Mouse (Mus musculus) splenic B cell, adult 2 months (primary cell): Measurements from ENCODE around the gene Ttc19.
"Not testable (repeated sequence)": the region's sequence is repeated elsewhere in the genome, so short reads cannot be mapped to it uniquely, and the experiment has no call there.

Source experiments
- DNase-seq: peaks from one replicate; pipeline ENCODE4 v3.0.0-alpha.2; 2011; ENCODE audit warnings: low read depth, low spot score
- H3K27me3 ChIP-seq: 2 replicates; pipeline ENCODE4 v1.6.1; 2012; ENCODE audit warnings: mild to moderate bottlenecking, low read length, moderate library complexity, mixed read lengths; ENCODE audit not compliant: control insufficient read depth, poor library complexity, insufficient read depth, severe bottlenecking
- H3K36me3 ChIP-seq: 2 replicates; pipeline ENCODE4 v1.6.1; 2012; ENCODE audit warnings: mild to moderate bottlenecking, low read length, moderate library complexity, mixed read lengths; ENCODE audit not compliant: control insufficient read depth, poor library complexity, insufficient read depth, severe bottlenecking

The Ttc19 gene

DNA sequence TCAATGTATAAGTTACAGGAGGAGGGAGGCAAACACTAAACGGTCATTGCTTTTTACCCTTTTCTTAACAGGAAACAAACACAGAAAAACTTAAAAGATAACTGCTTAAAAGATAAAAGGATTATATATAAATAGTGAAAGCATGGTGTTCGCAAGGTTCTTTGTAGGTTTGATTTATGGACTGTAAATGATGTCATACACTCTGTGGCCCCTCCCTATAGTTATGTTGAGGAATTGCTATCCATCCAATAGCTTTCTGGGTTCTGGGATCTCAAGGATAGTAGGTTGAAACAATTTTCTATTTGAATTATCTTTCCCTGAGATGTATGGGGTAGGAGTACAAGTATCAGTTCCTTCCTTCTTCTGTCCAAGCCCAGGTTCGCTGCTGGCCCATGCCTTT lies 38.8 kb downstream of the Ttc19 start:
- Histone ChIP-seq H3K27me3 (no peaks in the 10 kb centered on the region), H3K36me3 (peaks cover 29% of the 10 kb centered on the region)
- DNase-seq: no peak

GRCm38 (mm10) chr11:62323659-62324058 lies 42.4 kb downstream of the Ttc19 start:
- no peak for DNase-seq
- Histone ChIP-seq H3K27me3 (no peaks in the 10 kb centered on the region), H3K36me3 (peaks cover 26% of the 10 kb centered on the region)

DNA sequence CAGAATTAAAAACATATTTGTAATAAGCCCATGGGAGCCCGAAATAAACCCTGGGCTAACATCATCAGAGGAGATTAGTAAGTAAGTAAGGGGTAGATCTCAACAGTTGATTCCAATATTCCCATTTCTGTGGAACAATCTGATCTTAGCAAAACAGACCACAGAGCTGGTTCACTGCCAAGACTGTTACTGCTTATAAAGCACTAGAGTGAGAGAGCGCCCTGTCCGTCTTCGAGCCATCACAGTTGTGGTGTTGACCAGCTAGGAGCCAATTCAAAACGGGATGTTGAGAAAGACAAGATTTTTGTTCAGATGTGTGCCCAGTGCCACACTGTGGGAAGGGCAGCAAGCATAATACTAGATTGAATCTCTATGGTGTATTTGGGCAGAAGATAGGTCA lies 49.9 kb downstream of the Ttc19 start:
- no peak for DNase-seq
- Histone ChIP-seq H3K27me3 (no peaks in the 10 kb centered on the region), H3K36me3 (peaks cover 22% of the 10 kb centered on the region)

GRCm38 (mm10) chr11:62332228-62332627 lies 51.0 kb downstream of the Ttc19 start:
- Histone ChIP-seq H3K27me3 (no peaks in the 10 kb centered on the region), H3K36me3 (peaks cover 25% of the 10 kb centered on the region)
- no peak for DNase-seq

- DNase-seq: no peak
- H3K27me3 ChIP-seq: no peaks in the 10 kb centered on the region
Measured at GRCm38 (mm10) chr11:62343002-62343401, 61.7 kb downstream of the Ttc19 start.

DNA sequence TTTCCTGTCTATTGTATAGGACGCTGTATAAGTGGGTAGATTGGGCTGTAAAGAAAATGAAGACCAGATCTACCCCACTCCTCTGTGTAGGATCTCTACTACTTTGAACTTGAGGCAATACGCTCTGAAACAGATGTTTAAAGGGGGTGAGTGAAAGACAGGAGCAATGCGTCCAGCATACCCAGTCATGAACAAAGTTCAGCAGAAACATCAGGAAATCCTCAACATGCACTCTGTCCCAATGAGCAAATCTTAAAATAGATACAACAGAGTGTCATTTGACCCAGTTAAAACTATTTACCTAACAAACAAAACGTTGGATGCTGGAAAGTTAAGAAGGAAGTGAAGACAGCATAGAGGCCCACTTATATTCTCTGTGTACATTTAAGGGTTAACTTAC lies 70.7 kb downstream of the Ttc19 start:
- Histone ChIP-seq H3K36me3 (peaks cover 17% of the 10 kb centered on the region), H3K27me3 (no peaks in the 10 kb centered on the region)
- DNase-seq: no peak

More at GRCm38 (mm10) chr11:62343002-62343401, 61.7 kb downstream of the Ttc19 start:
- H3K36me3 ChIP-seq: peaks cover 20% of the 10 kb centered on the region

- Histone ChIP-seq H3K27me3 (no peaks in the 10 kb centered on the region), H3K36me3 (peaks cover 10% of the 10 kb centered on the region)
- no peak for DNase-seq
Measured at GRCm38 (mm10) chr11:62355216-62355615, 73.9 kb downstream of the Ttc19 start.

DNA sequence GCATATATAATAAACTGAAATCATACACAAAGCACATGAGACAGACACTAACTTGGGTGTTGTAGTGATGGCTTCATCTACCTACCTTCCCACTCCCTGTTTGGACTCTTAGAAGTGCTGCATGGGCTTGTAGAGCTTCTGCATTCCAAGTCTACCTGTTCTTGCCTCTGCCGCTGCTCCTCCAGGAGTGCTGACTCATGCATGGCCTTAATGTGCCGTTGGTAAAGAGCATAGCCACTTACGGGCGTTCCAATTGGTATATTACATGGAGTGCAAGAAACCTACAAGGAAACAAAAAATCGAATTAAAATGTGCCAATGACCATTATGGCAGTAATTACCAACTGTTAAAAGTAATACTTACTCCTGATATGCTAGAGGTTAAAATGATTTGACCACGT lies 85.6 kb downstream of the Ttc19 start:
- H3K36me3 ChIP-seq: peaks cover 10% of the 10 kb centered on the region
- DNase-seq: no peak
- no peaks in the 10 kb centered on the region for H3K27me3 ChIP-seq

DNA sequence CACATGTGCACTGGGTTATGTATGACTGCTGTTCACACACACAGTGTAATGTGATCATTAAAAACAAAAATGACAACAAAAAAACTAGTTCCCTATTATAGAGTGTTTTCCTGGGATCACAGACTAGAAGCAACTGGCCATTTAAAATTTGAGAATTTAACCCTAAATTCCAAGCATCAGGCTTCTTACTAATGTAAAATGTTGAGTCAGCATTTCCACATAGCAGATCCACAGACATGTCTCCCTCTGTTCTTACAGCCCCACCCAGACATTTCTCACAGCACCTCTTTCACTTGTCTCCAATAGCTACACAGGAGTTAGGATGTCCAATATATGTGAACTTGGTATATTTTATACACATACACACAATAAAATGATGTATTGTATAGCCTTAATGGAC lies 88.7 kb downstream of the Ttc19 start:
- no peak for DNase-seq
- H3K36me3 ChIP-seq: peaks cover 9% of the 10 kb centered on the region
- H3K27me3 ChIP-seq: no peaks in the 10 kb centered on the region

- Histone ChIP-seq H3K36me3 (peaks cover 8% of the 10 kb centered on the region), H3K27me3 (no peaks in the 10 kb centered on the region)
- no peak for DNase-seq
Measured at GRCm38 (mm10) chr11:62371776-62372175, 90.5 kb downstream of the Ttc19 start.

- not testable (repeated sequence) for H3K36me3 ChIP-seq, H3K27me3 ChIP-seq, DNase-seq
Measured at GRCm38 (mm10) chr11:62377202-62377851, 96.1 kb downstream of the Ttc19 start.
